Mouse (Mus musculus): Measurements from ENCODE around the gene Trim5.
"Not testable (repeated sequence)": the region's sequence is repeated elsewhere in the genome, so short reads cannot be mapped to it uniquely, and the experiment has no call there.

The Trim5 gene

GRCm38 (mm10) chr7:104287576-104288443, at the start of gene Trim5:
Gene Trim5 (minus strand): TSS chr7:104288094.
- DNase-seq (ENCODE audit: inconsistent age in 2 of 2, low spot score in 1 of 2), result peak; percentile 14 to 77

DNA sequence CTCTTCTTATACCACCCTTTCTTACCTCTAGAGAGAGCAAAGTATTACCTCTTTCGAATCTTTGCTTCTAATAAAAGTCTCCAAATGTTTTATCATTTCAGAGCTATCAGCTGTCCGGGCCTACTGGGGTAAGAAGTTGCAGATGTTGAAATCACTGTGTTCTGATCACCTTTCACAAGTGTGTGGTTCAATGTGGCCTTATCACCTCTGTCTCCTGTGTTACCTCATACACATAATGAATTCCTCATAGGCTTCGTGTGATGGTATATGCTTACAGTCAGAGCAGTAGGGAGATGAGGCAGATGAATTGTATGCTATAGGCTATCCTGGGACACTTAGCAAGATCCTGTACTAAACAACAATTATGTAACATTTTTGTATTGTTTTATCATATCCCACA, 47.7 kb upstream of the Trim5 start:
- not testable (repeated sequence) for DNase-seq (ENCODE audit: inconsistent age in 2 of 2, low spot score in 1 of 2)

DNA sequence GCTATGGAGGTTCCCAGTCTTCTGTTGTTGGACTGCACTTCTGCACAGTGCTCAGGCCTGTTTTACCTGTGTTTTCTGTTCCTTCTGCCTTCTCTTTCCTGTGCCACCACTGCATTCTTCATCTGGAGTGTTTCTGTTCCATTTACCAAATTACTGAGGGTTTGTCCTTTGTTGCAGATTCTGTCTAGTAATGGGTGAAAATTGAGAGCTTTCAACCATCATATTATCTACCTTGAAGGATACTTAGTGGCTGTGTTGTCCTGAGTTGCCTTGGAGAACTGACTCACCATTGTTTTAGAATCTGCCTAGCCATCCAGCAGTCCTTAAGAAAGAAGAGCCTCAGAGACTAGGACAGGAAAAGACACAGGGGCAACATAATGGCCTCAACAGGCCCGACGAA, 41.3 kb upstream of the Trim5 start, which contains the start of gene Trim34b:
Gene Trim34b, plus strand, starts transcription at position 301 of the 400 bp plus-strand sequence.
- not testable (repeated sequence) for DNase-seq (ENCODE audit: inconsistent age in 2 of 2, low spot score in 1 of 2)

GRCm38 (mm10) chr7:104322028-104322427, 34.1 kb upstream of the Trim5 start:
- DNase-seq (ENCODE audit: inconsistent age in 2 of 2, low spot score in 1 of 2), result no peak

GRCm38 (mm10) chr7:104315369-104316080, 27.6 kb upstream of the Trim5 start, which contains the start of gene Trim12a:
Gene Trim12a (minus strand): TSS chr7:104315466.
- DNase-seq (ENCODE audit: inconsistent age in 2 of 2, low spot score in 1 of 2), result peak in 1 of 2 experiments; percentile 49

- DNase-seq (ENCODE audit: inconsistent age in 2 of 2, low spot score in 1 of 2), result peak; percentile 23 to 77
These were observed 27.0 kb upstream of the Trim5 start for GRCm38 (mm10) chr7:104314796-104315353.

DNA sequence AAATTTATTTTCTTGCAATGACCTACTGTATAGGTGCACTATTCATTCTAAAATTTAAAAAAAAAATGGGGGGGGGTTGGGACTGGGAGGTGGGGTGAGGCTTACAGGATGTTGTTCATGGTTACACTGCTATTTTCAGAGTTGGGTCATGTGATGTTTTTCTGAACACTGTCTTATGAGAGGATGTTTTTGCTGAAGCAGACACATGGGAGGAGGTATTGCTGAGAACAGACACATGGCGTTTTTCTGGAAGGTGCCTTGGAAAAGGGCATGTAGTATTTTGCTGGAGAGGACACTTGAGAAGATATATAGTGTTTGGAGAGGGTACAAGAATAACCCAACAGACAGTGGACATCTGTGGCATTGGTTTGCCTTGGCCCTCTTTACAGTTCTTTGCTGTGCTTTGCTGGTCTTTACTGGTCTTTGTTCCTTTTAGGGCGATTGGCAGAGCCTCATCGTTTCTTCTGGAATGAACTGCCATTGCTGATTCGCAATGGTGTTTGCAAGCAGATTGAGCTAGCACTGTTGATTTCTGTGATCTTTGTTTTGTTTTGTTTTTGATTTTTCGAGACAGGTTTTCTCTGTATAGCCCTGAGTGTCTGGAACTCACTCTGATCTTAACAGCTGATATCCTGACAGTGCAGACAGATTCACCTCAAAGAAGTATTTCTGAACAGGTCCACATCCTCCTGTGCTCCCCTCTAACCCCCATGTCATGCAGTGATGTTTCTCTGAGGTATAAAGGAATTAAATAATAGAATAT, 3.9 kb upstream of the Trim5 start:
- no peak for DNase-seq (ENCODE audit: inconsistent age in 2 of 2, low spot score in 1 of 2)

GRCm38 (mm10) chr7:104290641-104291040, 2.7 kb upstream of the Trim5 start:
- DNase-seq (ENCODE audit: inconsistent age in 2 of 2, low spot score in 1 of 2), result no peak

DNA sequence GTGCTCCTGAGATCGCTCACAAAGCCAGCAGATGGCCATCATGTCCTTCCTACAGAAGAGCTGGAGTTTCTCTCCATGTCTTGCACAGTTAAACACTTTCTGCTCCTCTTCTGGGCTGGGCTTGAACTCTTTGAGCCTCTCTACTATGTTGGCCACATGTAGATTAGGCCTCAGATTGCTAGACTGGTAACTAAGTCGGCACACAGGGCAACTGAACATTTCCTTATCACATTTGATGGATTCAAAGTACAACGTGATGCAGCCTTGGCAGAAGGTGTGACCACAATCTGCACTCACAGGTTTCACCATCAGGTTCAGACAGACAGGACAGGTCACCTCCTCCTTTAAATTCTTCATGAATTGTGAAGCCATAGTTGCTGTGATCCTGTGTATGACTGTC, 8.5 kb downstream of the Trim5 start:
- not testable (repeated sequence) for DNase-seq (ENCODE audit: inconsistent age in 2 of 2, low spot score in 1 of 2)

- not testable (repeated sequence) for DNase-seq (ENCODE audit: inconsistent age in 2 of 2, low spot score in 1 of 2)
These were observed 22.6 kb downstream of the Trim5 start for GRCm38 (mm10) chr7:104265335-104265734.

DNA sequence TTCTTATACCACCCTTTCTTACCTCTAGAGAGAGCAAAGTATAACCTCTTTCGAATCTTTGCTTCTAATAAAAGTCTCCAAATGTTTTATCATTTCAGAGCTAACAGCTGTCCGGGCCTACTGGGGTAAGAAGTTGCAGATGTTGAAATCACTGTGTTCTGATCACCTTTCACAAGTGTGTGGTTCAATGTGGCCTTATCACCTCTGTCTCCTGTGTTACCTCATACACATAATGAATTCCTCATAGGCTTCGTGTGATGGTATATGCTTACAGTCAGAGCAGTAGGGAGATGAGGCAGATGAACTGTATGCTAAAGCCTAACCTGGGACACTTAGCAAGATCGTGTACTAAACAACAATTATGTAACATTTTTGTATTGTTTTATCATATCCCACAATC, 27.5 kb downstream of the Trim5 start:
- DNase-seq (ENCODE audit: inconsistent age in 2 of 2, low spot score in 1 of 2), result not testable (repeated sequence)

DNA sequence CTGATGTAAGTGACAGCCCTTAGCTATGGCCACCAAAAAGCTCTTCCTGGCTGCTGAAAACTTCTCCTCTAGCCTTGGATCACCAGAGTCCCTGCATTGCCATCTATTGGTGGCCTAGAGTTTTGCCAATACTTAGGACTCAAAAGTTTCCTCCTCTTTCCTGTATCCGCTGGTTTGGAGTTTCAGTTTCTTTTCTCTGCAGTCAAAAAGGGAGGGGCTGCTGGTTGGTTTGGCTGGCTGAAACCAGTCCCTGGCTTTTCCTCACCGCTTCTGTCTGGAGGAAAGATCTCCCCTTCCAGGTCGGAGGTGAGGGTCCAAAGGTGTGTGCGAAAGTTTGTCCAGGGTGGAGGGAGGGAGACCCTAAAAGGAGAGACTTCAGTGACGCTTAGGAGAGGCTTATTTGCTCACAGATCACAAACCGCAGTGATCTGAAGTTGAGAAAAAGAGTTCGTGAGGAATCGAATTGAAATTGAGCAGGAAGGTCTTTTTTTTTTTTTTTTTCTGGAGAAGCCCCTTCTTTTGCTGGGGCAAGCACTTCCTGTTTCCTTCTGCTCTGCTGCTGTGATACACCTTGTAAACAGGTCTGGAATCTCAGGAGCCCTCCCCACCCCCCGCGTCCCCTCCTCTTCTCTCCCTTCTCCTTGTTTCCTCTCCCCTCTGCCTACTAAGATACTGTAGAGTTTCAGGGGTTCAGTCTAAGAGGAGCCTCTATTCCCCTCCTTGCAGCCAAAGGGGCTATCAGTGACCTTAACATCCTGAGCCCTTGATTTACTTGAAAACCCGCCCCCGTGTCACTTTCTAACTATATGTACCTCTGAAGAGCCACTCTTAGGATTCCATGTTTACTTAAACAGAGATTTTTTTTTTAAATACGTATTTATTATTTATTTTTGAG, 43.4 kb downstream of the Trim5 start, which contains the start of gene Trim34a:
Gene Trim34a, plus strand, starts transcription at position 171 of the 895 bp plus-strand sequence.
- peak; percentile 69 to 93 for DNase-seq (ENCODE audit: inconsistent age in 2 of 2, low spot score in 1 of 2)

- DNase-seq (ENCODE audit: inconsistent age in 2 of 2, low spot score in 1 of 2), result no peak
These were observed 44.3 kb downstream of the Trim5 start for GRCm38 (mm10) chr7:104243616-104244015.

DNA sequence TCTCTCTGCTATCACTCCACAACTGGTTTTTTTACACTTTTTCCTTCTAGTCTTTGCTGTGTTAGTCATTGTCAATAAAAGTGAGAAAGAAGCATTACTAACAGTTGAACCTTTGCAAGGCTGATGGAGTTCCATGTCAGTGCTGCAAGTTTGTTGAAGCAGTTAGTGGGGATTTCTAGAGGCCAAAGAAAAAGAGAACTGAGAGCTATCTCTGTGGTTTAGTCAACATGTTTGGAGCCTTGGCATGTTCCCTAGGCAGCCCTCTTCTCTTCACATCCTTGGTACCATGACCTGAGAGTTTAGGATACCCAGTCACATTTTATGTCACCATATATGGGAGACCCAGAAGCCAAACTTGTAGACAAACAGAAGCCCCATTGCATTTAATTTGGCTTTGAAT, 47.0 kb downstream of the Trim5 start:
- DNase-seq (ENCODE audit: inconsistent age in 2 of 2, low spot score in 1 of 2), result no peak

GRCm38 (mm10) chr7:104231203-104231602, 56.7 kb downstream of the Trim5 start:
- DNase-seq (ENCODE audit: inconsistent age in 2 of 2, low spot score in 1 of 2), result peak; percentile 18 to 79

GRCm38 (mm10) chr7:104218701-104219569, 69.0 kb downstream of the Trim5 start, which contains the start of gene Trim6:
Gene Trim6 (plus strand): TSS chr7:104218793.
- DNase-seq (ENCODE audit: inconsistent age in 2 of 2, low spot score in 1 of 2), result peak; percentile 91 to 96

GRCm38 (mm10) chr7:104217881-104218280, 70.0 kb downstream of the Trim5 start:
- no peak for DNase-seq (ENCODE audit: inconsistent age in 2 of 2, low spot score in 1 of 2)

- DNase-seq (ENCODE audit: inconsistent age in 2 of 2, low spot score in 1 of 2), result no peak
These were observed 71.8 kb downstream of the Trim5 start for GRCm38 (mm10) chr7:104216011-104216535.
